In genomic region chr8:111989911-111990310, GRCm38 (mm10) we compare ENCODE assay signal across 9 mouse cellular contexts. TPM values are rescaled to one million over a fixed set of nuclear protein-coding genes. Genes with fewer than 3 reads are reported as not detected.
A peak's percentile ranks its signal among the peaks of the same experiment; 100 is the strongest.
DNase-seq lines count a peak whose midpoint lies in the region; ATAC-seq lines count a peak whose summit lies in the region.
"Had no signal": no experiment of that assay in that cellular context is flagged by ENCODE, and none has a peak within 500 bp of the region (broad histone marks: within the 10 kb centered on the region; RNA-seq: fewer than 3 reads in every experiment).

No protein-coding gene starts in this region.

- H3K27ac ChIP-seq in kidney, embryonic 14.5 days (ENCODE audit: low read depth, low read length): no peak overlapping the region
- no peak overlapping the region; the same call in 1 of the 2 replicates for H3K27ac ChIP-seq in brown adipose tissue, adult 24 weeks (replicated peaks; ENCODE audit: low read depth, low read length)
- H3K27ac ChIP-seq in intestine, embryonic 14.5 days (ENCODE audit: low read depth): no peak overlapping the region
- H3K27ac ChIP-seq in limb, embryonic 11.5 days (replicated peaks; ENCODE audit: low read depth, low read length): no peak overlapping the region
- no peak overlapping the region for H3K27ac ChIP-seq in neural tube, embryonic 11.5 days (ENCODE audit: low read depth, low read length)
- H3K27ac ChIP-seq: stomach, embryonic 15.5 days had no signal

- peaks cover 46% of the 10 kb centered on the region for H3K36me3 ChIP-seq in kidney, embryonic 14.5 days (ENCODE audit: control insufficient read depth, insufficient read depth, low read length)
- peaks cover 61% of the 10 kb centered on the region for H3K36me3 ChIP-seq in intestine, embryonic 14.5 days (ENCODE audit: control insufficient read depth, insufficient read depth, low read length)
- H3K36me3 ChIP-seq in limb, embryonic 11.5 days (ENCODE audit: control insufficient read depth, insufficient read depth, low read length): peaks cover 10% of the 10 kb centered on the region
- H3K36me3 ChIP-seq in neural tube, embryonic 11.5 days (ENCODE audit: control insufficient read depth, insufficient read depth, low read length): no peaks in the 10 kb centered on the region; the same call in none of the 2 replicates

- no peak overlapping the region for H3K4me2 ChIP-seq in kidney, embryonic 14.5 days (replicated peaks; ENCODE audit: low read depth, low read length)
- H3K4me2 ChIP-seq in intestine, embryonic 14.5 days (ENCODE audit: low read length): no peak overlapping the region
- no peak overlapping the region for H3K4me2 ChIP-seq in limb, embryonic 11.5 days (ENCODE audit: low read depth, severe bottlenecking)
- no peak overlapping the region for H3K4me2 ChIP-seq in neural tube, embryonic 11.5 days (ENCODE audit: low read depth)
- H3K4me2 ChIP-seq: stomach, embryonic 15.5 days had no signal

- H3K4me1 ChIP-seq in kidney, embryonic 14.5 days (ENCODE audit: control insufficient read depth, insufficient read depth, low read length): peaks cover 12% of the 10 kb centered on the region; the same call in 1 of the 2 replicates
- no peaks in the 10 kb centered on the region for H3K4me1 ChIP-seq in brown adipose tissue, adult 24 weeks (ENCODE audit: control insufficient read depth, insufficient read depth, insufficient read length, low read length)
- peaks cover 6% of the 10 kb centered on the region for H3K4me1 ChIP-seq in intestine, embryonic 14.5 days (replicated peaks; ENCODE audit: control insufficient read depth, insufficient read depth, low read length)
- H3K4me1 ChIP-seq in limb, embryonic 11.5 days (ENCODE audit: control insufficient read depth, insufficient read depth, low read length): no peaks in the 10 kb centered on the region
- no peaks in the 10 kb centered on the region for H3K4me1 ChIP-seq in neural tube, embryonic 11.5 days (ENCODE audit: control insufficient read depth, insufficient read depth, low read length)

- no peaks in the 10 kb centered on the region for H3K27me3 ChIP-seq in kidney, embryonic 14.5 days (ENCODE audit: control insufficient read depth, insufficient read depth, low read length)
- no peaks in the 10 kb centered on the region for H3K27me3 ChIP-seq in intestine, embryonic 14.5 days (replicated peaks; ENCODE audit: control insufficient read depth, insufficient read depth, low read length)
- no peaks in the 10 kb centered on the region for H3K27me3 ChIP-seq in limb, embryonic 11.5 days (ENCODE audit: control insufficient read depth, insufficient read depth, low read length)
- no peaks in the 10 kb centered on the region for H3K27me3 ChIP-seq in neural tube, embryonic 11.5 days (ENCODE audit: control insufficient read depth, insufficient read depth, low read length)
- H3K27me3 ChIP-seq: stomach, embryonic 15.5 days had no signal

- 16% methylated on average over 7 of the region's 7 CpGs for WGBS in kidney, embryonic 14.5 days
- 16% methylated on average over 7 of the region's 7 CpGs for WGBS in intestine, embryonic 14.5 days
- 25% methylated on average over 7 of the region's 7 CpGs for WGBS in limb, embryonic 11.5 days
- 23% methylated on average over 7 of the region's 7 CpGs for WGBS in neural tube, embryonic 11.5 days

- H3K4me3 ChIP-seq in kidney, embryonic 14.5 days (ENCODE audit: low read length): no peak overlapping the region
- H3K4me3 ChIP-seq in brown adipose tissue, adult 24 weeks (ENCODE audit: insufficient read depth, low read depth, low read length): peak overlapping the region; percentile 26; the same call in 1 of the 2 replicates
- no peak overlapping the region for H3K4me3 ChIP-seq in intestine, embryonic 14.5 days (ENCODE audit: low read depth, low read length)
- H3K4me3 ChIP-seq in limb, embryonic 11.5 days (ENCODE audit: low read depth, low read length): no peak overlapping the region
- no peak overlapping the region for H3K4me3 ChIP-seq in neural tube, embryonic 11.5 days (ENCODE audit: low read depth, low read length)
- H3K4me3 ChIP-seq: stomach, embryonic 15.5 days had no signal

- H3K9ac ChIP-seq in kidney, embryonic 14.5 days (ENCODE audit: low read depth, low read length): no peak overlapping the region
- H3K9ac ChIP-seq in intestine, embryonic 14.5 days (ENCODE audit: low read length): no peak overlapping the region
- H3K9ac ChIP-seq in limb, embryonic 11.5 days (ENCODE audit: low read length): no peak overlapping the region
- no peak overlapping the region for H3K9ac ChIP-seq in neural tube, embryonic 11.5 days (ENCODE audit: low read length)
- H3K9ac ChIP-seq: stomach, embryonic 15.5 days had no signal

- peak; percentile 80 for DNase-seq in kidney, adult 18-20 months
- peak; percentile 31 for DNase-seq in fibroblast of lung, adult 2 months (ENCODE audit: low read depth)
- DNase-seq in intestine, embryonic 14.5 days (ENCODE audit: low spot score): peak; percentile 95
- DNase-seq in limb, embryonic 11.5 days (ENCODE audit: low spot score): peak; percentile 91
- peak; percentile 77 for DNase-seq in neural tube, embryonic 11.5 days (ENCODE audit: low spot score)
- peak; percentile 53 for DNase-seq in testis, postnatal 14 days (ENCODE audit: low spot score)

- ATAC-seq in kidney, embryonic 14.5 days (ENCODE audit: low FRiP score, low TSS enrichment): no peak
- no peak for ATAC-seq in intestine, embryonic 14.5 days (replicated peaks; ENCODE audit: low FRiP score, low TSS enrichment, low read depth)
- ATAC-seq in limb, embryonic 11.5 days (ENCODE audit: insufficient number of reproducible peaks, low FRiP score, low TSS enrichment, low read depth): no peak
- 0 out of 2 replicates have a peak, but pooled peaks have one; percentile 8 for ATAC-seq in neural tube, embryonic 11.5 days (ENCODE audit: insufficient read depth, low FRiP score, low TSS enrichment)

- H3K9me3 ChIP-seq in kidney, embryonic 14.5 days (ENCODE audit: control insufficient read depth, low read length): no peaks in the 10 kb centered on the region
- no peaks in the 10 kb centered on the region for H3K9me3 ChIP-seq in intestine, embryonic 14.5 days (ENCODE audit: control insufficient read depth, low read length)
- H3K9me3 ChIP-seq in limb, embryonic 11.5 days (ENCODE audit: control insufficient read depth, low read length): no peaks in the 10 kb centered on the region
- H3K9me3 ChIP-seq in neural tube, embryonic 11.5 days (ENCODE audit: control insufficient read depth, low read length): no peaks in the 10 kb centered on the region
- H3K9me3 ChIP-seq: stomach, embryonic 15.5 days had no signal

RNA-seq across cellular contexts. Expression of gene Adat1, which starts 2.2 kb away (rescaled TPM):
- 8.6 and 10.8 TPM in 2 replicates for polyA plus RNA-seq in kidney, embryonic 14.5 days (2014; fragmentation: Nextera tagmentation; extraction: Ambion mirVana)
- 1.5 and 2.4 TPM in 2 replicates for polyA plus RNA-seq in brown adipose tissue, adult 24 weeks (2012; ENCODE audit: insufficient read depth, insufficient read length, missing spikeins)
- 7.4 and 11.0 TPM in 2 replicates for polyA plus RNA-seq in intestine, embryonic 14.5 days (2014; fragmentation: Nextera tagmentation; extraction: Ambion mirVana)
- 12.6 and 13.9 TPM in 2 replicates for polyA plus RNA-seq in limb, embryonic 11.5 days (2014; fragmentation: Nextera tagmentation; extraction: Ambion mirVana)
- polyA plus RNA-seq in neural tube, embryonic 11.5 days (2014; fragmentation: Nextera tagmentation; extraction: Ambion mirVana): 8.7 and 10.1 TPM in 2 replicates

RNA-seq across cellular contexts. Expression of gene Kars, which starts 21.2 kb away (rescaled TPM):
- polyA plus RNA-seq in kidney, embryonic 14.5 days (2014; fragmentation: Nextera tagmentation; extraction: Ambion mirVana): 186 and 260 TPM in 2 replicates
- 62.3 and 65.6 TPM in 2 replicates for polyA plus RNA-seq in brown adipose tissue, adult 24 weeks (2012; ENCODE audit: insufficient read depth, insufficient read length, missing spikeins)
- polyA plus RNA-seq in intestine, embryonic 14.5 days (2014; fragmentation: Nextera tagmentation; extraction: Ambion mirVana): 226 and 241 TPM in 2 replicates
- polyA plus RNA-seq in limb, embryonic 11.5 days (2014; fragmentation: Nextera tagmentation; extraction: Ambion mirVana): 288 TPM in 2 replicates
- polyA plus RNA-seq in neural tube, embryonic 11.5 days (2014; fragmentation: Nextera tagmentation; extraction: Ambion mirVana): 249 and 267 TPM in 2 replicates

RNA-seq across cellular contexts. Expression of gene Terf2ip, which starts 21.3 kb away (rescaled TPM):
- 23.1 and 27.6 TPM in 2 replicates for polyA plus RNA-seq in kidney, embryonic 14.5 days (2014; fragmentation: Nextera tagmentation; extraction: Ambion mirVana)
- polyA plus RNA-seq in brown adipose tissue, adult 24 weeks (2012; ENCODE audit: insufficient read depth, insufficient read length, missing spikeins): 6.3 and 8.0 TPM in 2 replicates
- 21.3 and 22.9 TPM in 2 replicates for polyA plus RNA-seq in intestine, embryonic 14.5 days (2014; fragmentation: Nextera tagmentation; extraction: Ambion mirVana)
- 28.6 and 29.2 TPM in 2 replicates for polyA plus RNA-seq in limb, embryonic 11.5 days (2014; fragmentation: Nextera tagmentation; extraction: Ambion mirVana)
- 28.7 and 35.4 TPM in 2 replicates for polyA plus RNA-seq in neural tube, embryonic 11.5 days (2014; fragmentation: Nextera tagmentation; extraction: Ambion mirVana)

RNA-seq across cellular contexts. Expression of gene Gm6793, which starts 24.9 kb away (rescaled TPM):
- 0.83 and 1.2 TPM in 2 replicates for polyA plus RNA-seq in kidney, embryonic 14.5 days (2014; fragmentation: Nextera tagmentation; extraction: Ambion mirVana)
- polyA plus RNA-seq in brown adipose tissue, adult 24 weeks (2012; ENCODE audit: insufficient read depth, insufficient read length, missing spikeins): not detected in 2 replicates
- 0.28 and 0.91 TPM in 2 replicates for polyA plus RNA-seq in intestine, embryonic 14.5 days (2014; fragmentation: Nextera tagmentation; extraction: Ambion mirVana)
- 0.75 and 1.2 TPM in 2 replicates for polyA plus RNA-seq in limb, embryonic 11.5 days (2014; fragmentation: Nextera tagmentation; extraction: Ambion mirVana)
- polyA plus RNA-seq in neural tube, embryonic 11.5 days (2014; fragmentation: Nextera tagmentation; extraction: Ambion mirVana): 0.78 and 0.92 TPM in 2 replicates

RNA-seq across cellular contexts. Expression of gene Gabarapl2, which starts 49.4 kb away (rescaled TPM):
- 170 and 205 TPM in 2 replicates for polyA plus RNA-seq in kidney, embryonic 14.5 days (2014; fragmentation: Nextera tagmentation; extraction: Ambion mirVana)
- polyA plus RNA-seq in brown adipose tissue, adult 24 weeks (2012; ENCODE audit: insufficient read depth, insufficient read length, missing spikeins): 116 and 142 TPM in 2 replicates
- polyA plus RNA-seq in intestine, embryonic 14.5 days (2014; fragmentation: Nextera tagmentation; extraction: Ambion mirVana): 182 and 191 TPM in 2 replicates
- polyA plus RNA-seq in limb, embryonic 11.5 days (2014; fragmentation: Nextera tagmentation; extraction: Ambion mirVana): 179 and 182 TPM in 2 replicates
- polyA plus RNA-seq in neural tube, embryonic 11.5 days (2014; fragmentation: Nextera tagmentation; extraction: Ambion mirVana): 314 and 318 TPM in 2 replicates

Comparison
In these comparisons a context has a peak if more than half of its experiments do, and no peak if none do; other contexts are left out.
1. DNase-seq: peak in every context shown above with its lines; median percentile 95 in intestine, embryonic 14.5 days; 91 in limb, embryonic 11.5 days; 80 in kidney, adult 18-20 months; 77 in neural tube, embryonic 11.5 days; 53 in testis, postnatal 14 days; 31 in fibroblast of lung, adult 2 months.